Mouse (Mus musculus) kidney, adult 11 months (tissue): ENCODE results near the gene Irf2.
A peak's percentile ranks its signal among the peaks of the same experiment; 100 is the strongest.

ENCODE experiments used
- DNase-seq: peaks from one replicate; pipeline ENCODE4 v3.0.0; 2022

Irf2 gene

GRCm38 (mm10) chr8:46739003-46739949 is at the start of gene Irf2:
Gene Irf2 (plus strand): TSS chr8:46739732.
- DNase-seq = peak; percentile 91

- no peak for DNase-seq
These were observed 49.4 kb upstream of the Irf2 start for GRCm38 (mm10) chr8:46690111-46690510.

- DNase-seq = no peak
These were observed 49.0 kb upstream of the Irf2 start for GRCm38 (mm10) chr8:46690581-46690980.

- DNase-seq = peak; percentile 15
These were observed 48.2 kb upstream of the Irf2 start for GRCm38 (mm10) chr8:46691360-46691759.

GRCm38 (mm10) chr8:46696256-46697041 is 43.1 kb upstream of the Irf2 start:
- DNase-seq = no peak

GRCm38 (mm10) chr8:46697566-46697965 is 42.0 kb upstream of the Irf2 start:
- no peak for DNase-seq

- DNase-seq = no peak
These were observed 41.4 kb upstream of the Irf2 start for GRCm38 (mm10) chr8:46698162-46698561.

- DNase-seq = no peak
These were observed 34.4 kb upstream of the Irf2 start for GRCm38 (mm10) chr8:46705145-46705544.

- DNase-seq = no peak
These were observed 32.8 kb upstream of the Irf2 start for GRCm38 (mm10) chr8:46706730-46707129.

- no peak for DNase-seq
These were observed 30.2 kb upstream of the Irf2 start for GRCm38 (mm10) chr8:46709302-46709701.

- DNase-seq = no peak
These were observed 29.2 kb upstream of the Irf2 start for GRCm38 (mm10) chr8:46710289-46710688.

- no peak for DNase-seq
These were observed 28.0 kb upstream of the Irf2 start for GRCm38 (mm10) chr8:46711496-46711895.

- no peak for DNase-seq
These were observed 26.4 kb upstream of the Irf2 start for GRCm38 (mm10) chr8:46713178-46713577.

- no peak for DNase-seq
These were observed 25.7 kb upstream of the Irf2 start for GRCm38 (mm10) chr8:46713844-46714243.

- DNase-seq = no peak
These were observed 25.1 kb upstream of the Irf2 start for GRCm38 (mm10) chr8:46714400-46714799.

- DNase-seq = no peak
These were observed 23.1 kb upstream of the Irf2 start for GRCm38 (mm10) chr8:46716477-46716876.

GRCm38 (mm10) chr8:46717170-46717569 is 22.4 kb upstream of the Irf2 start:
- no peak for DNase-seq

- DNase-seq = no peak
These were observed 21.2 kb upstream of the Irf2 start for GRCm38 (mm10) chr8:46718301-46718700.

GRCm38 (mm10) chr8:46718747-46719146 is 20.8 kb upstream of the Irf2 start:
- DNase-seq = no peak

- no peak for DNase-seq
These were observed 18.9 kb upstream of the Irf2 start for GRCm38 (mm10) chr8:46720656-46721055.

- no peak for DNase-seq
These were observed 18.3 kb upstream of the Irf2 start for GRCm38 (mm10) chr8:46721065-46721845.

GRCm38 (mm10) chr8:46722536-46722935 is 17.0 kb upstream of the Irf2 start:
- DNase-seq = no peak

GRCm38 (mm10) chr8:46726383-46726782 is 13.1 kb upstream of the Irf2 start:
- DNase-seq = no peak
